Mouse (Mus musculus) cerebellum, postnatal 4 days (tissue): ENCODE measurements around the gene Pak4.

ENCODE experiments used
- DNase-seq, 2 experiments: peaks; one replicate each; pipeline ENCODE4 v3.0.0; 2022; ENCODE audit warnings: low spot score in 2 of 2, mixed read lengths in 1 of 2

Gene Pak4

DNA sequence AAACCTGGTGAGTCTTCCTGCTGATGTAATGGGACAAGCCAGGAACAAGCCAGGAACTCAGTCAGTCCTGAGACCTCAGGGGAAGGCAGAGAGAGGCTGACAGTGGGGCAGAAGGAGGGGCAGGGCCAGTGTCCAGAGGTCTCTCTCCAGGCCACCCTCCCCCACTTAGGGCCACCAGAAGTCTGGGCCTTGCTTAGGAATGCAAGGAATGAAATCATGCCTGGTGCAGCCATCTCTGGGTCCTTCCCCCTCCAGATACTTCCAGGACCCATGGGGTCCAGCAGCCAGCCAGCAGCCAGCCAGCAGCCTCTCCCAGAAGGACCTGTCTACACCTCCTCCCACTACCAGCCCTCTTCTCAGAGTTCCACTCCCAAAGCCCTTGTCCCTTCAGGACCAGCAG is 10.3 kb downstream of the Pak4 start:
- DNase-seq, result no peak

DNA sequence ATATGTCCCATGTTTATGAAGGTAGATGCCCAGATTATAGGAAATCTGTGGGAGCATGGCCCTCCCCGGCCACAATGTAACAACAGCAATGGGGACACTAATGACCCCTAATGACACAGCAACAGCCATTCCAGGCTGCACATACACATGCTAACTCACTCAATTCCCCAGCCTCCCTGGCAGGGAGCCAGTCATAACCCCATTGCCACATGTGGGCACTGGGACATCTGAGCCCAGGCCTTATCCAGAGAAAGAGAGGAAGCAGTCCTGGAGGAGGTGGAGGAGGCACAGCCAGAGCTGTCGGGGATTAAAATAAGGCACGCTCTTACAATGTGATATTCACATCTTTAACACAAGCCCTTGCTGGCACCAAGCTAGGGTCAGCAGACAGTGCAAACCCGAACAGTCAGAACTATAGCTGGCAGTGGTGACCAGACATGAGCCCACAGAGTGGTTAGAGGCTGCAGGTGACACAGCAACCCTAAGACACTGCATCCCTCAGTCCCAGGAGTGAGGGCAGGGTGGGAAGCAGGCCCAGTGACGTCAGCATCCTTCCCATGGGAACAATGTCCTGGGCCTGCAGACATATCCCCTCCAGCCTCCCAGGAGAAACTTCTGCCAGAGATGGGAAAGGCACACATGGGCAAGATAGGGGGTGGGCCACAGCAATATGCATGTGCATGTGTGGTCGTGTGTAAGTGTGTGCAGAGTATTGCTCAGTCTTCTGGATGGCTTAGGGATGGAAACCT is 11.1 kb downstream of the Pak4 start:
- DNase-seq, result no peak

DNA sequence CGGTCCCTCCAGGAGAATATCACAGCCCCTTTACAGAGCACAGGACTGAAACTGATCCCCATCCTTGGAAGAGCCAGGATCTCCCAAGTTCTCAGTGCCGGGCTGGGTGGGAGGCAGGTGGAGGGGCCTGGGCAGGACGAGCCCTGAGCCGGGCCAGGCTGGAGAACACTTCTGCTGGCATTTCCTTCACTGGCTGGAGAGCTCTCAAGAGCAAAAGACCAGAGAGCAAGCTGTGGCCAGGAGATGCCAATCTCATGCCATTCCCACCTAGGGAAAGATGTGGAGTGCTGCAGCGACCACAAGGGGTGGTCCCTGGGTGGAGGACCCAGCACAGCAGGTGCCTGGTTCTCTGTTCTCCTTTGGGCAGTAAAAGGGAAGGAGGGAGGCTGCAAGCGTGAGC is 13.0 kb downstream of the Pak4 start:
- no peak for DNase-seq

DNA sequence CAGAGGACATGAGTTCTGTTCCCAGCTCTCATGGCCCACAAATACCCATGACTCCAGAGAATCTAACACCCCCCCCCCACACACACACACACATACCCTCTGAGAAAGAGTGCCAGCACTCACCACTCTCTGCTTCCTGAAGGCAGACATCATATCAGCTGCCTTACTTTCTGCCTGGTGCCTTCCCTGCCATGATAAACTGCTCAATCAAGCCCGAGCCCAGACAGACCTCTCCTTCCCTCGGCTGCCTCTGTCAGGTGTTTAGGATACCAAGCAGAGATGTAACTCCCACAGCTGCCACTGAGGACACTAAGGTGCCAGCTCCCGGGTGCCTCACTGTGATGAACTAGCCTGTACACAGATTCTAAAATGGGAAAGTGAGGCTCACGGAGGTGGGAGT is 13.5 kb downstream of the Pak4 start:
- DNase-seq, result no peak

DNA sequence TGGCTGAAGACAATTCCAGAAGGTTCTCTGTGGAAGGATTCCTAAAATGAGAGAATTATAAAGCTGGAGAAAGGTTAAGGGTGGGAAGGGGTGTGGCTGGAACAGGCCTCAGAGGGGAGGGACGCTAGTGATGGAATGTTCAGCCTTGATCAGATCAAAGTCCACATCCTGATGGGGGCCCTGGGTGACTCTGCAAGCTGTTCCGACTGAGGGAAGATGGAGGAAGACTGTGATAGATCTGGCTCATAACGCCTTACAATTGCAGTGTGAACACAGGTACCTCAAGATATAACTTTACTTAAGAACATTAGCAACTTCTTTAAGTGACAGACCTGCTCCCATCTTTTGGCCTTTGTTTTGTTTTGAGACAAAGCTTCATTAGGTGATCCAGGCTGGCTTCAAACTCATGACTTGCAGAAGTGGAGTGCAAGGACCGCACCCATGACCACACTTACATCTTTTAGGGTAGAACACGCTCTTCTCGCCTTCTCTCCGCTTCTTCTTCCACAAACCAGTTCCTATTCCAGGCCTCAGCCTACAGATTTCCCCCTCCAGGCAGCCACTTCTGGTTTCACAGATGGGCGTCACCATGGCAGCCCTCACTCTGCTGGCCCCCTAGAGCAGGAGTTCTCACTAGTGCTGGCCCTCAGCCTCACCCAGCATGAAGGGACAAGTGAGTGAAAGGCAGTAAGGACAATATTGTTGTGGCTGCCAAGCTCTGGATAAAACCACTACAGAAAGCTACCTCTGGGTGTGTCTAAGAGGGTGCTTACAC is 14.2 kb downstream of the Pak4 start:
- DNase-seq, result no peak

DNA sequence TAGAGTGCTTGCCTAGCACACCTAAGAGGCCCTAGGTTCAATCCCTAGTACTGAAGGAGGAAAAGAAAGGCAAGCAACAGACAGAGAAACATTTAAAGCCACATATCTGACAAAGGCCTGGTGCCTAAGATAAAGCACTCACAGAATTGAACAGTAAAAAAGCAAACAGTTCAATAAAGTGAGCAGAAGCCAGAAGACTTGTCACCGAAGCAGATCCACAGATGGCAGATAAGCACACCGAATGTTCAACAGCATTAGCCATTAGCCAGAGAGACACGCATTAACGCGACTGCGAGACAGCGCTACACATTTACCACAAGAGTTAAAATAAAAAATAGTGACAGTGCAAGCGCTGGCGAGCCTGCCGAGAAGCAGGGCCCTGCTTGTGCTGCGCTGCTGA is 15.1 kb downstream of the Pak4 start:
- no peak for DNase-seq

DNA sequence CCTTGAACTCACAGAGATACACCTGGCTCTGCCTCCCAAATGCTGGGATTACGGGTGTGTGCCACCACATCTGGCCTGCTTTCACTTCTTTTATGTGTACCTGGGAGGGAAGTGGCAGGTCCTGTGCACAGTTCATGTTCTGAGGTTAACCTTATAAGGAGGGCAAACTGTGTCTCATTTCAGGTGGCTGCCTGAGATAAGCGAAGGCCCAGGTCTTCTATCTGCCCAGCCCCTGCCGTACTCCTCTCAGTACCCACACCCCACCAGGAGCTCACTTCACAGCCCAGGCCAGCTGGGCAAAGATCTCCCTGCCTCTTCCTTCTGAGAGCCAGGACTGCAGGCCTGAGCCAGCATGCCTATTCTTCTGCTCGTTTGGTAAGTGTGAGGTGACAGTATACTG is 16.3 kb downstream of the Pak4 start:
- DNase-seq, result no peak

DNA sequence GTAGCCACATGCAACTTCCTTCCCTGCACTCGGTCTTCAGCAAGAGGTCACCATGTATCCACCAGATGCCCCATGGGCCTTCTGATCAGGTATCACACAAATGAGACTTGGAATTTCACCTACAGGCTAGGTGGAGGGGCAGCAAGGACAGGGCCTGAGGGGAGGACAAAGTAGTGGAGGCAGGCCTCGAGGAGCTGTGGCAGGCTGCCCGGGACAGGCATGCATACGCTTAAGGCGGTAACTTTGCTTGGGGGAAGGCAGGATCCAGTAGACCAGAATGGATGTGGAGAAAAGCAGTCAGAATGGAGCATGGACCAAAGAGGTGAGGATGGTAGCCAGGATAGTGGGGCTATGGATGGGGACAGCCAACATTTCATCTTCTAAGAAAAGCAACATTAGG is 18.2 kb downstream of the Pak4 start:
- no peak for DNase-seq

DNA sequence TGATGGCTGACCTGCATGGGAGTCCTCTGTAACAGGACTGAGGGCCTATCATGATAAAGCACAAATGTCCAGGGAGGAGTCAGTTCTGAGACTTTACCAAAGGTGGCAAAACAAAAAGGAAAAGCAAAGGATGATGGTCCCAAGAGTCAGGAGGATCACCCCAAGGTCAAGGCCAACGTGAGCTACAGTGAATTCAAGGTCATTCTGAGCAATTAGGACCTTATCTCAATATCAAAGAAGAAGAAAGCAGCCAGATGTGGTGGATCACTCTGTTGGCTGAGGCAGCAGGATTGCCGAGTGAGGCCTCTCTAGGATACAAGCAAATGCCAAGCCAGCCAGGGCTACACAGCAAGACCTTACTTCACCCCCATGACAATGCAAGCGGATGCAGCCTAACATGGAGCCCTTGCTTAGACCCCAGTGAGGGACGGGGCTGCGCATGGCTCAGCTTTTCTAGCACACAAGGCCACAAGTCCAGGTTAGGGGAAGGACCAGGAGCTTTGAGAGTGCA is 19.4 kb downstream of the Pak4 start:
- DNase-seq, result no peak

DNA sequence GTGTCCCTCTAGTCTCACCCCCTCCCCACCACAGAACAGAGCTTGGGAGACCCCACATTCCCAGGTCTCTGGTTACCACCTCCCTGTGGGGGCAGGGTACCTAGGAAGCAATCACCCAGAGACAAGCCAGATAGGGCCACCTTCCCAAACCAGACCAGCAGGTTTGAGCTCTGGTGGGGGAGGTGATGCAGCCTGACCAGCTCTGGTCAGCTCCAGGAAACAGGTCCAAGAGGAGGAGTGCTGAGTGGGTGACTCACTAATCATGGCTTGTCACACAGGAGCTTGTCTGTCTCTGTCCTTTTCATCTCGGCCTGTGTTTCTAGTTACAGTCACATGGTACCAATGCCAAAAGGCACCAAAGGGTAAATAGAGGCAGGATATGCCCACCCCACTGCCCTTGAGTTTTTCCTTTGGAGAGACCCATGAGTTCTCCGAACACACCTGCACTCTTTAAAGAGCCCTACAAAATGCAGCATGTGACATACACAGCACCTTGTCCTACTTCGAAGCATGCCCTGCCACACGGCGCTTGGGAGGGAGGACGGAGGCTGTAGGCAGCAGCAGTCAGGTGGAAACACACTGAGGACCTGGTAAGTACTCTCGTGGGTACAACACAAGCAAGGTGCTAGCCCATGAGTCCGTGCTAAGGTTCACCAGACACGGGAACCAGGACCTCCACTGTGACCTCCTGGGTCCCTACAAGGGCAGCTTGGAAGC is 20.0 kb downstream of the Pak4 start:
- DNase-seq, result no peak

DNA sequence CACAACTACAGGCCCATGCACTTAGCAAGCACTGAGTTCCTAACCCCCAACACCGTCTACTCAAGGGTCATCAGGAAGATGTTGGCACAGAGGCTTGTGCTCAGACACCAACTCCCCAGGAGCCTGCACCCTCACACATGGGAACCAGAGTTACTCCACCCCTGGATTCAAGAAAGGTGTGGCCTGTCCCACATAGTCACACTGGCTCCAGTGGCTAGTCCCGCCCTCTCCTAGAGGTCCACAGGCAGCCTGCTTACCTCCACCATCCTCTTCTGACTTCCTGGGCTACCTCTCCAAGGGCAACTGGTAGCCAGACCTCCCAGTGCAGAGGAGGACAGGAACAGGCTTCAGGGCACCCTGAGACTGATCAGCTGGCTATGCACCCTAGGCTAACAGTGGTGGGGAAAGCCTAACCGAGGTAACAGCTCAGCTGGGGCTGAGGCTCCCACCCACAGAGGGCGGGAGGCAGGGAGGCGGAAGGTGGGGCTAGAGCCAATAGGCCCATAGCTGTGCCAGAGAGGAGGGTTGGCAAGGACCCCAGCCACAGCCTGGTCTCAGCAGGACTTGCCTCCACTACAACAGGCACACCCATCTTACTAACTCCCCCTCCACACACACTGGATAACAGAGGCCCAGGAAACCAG is 21.6 kb downstream of the Pak4 start:
- peak in 1 of 2 experiments; percentile 72 for DNase-seq

DNA sequence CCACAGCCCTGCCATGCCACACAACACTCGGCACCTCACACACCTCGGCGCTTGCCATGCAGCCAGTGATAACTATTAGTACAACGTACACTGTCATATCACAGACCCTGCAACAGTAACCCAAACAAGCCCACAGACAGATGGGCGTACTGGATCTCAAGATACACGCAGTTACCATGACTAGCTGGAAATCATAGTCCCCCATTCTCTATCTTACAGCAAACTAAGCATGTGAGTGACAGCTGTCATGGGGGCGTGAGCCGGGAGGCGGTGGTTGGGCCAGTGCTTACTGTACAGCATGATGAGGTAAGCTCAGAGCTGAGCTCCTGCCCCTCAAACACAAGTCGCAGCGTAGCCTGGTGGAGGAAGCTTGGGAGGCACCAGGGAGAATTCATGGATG is 22.4 kb downstream of the Pak4 start:
- no peak for DNase-seq

DNA sequence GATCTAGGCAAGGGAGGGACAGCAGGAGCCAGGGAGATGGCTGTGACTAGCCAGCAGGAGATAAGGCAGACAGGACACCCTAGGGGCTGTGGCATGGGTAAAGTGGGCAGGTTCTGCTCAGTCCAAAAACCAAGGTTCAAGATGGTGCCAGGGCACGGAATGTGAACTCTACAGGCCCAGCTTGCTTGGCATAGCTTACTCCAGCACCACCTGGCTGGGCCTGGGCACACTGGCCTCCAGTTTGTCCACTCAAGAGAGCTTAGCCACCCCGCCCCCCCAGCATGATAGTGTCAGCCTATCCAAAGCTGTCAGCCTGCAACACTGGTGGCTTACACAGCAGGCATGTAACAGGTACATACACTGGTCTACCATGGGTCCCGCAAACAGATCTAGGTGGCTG is 24.7 kb downstream of the Pak4 start:
- DNase-seq, result no peak

DNA sequence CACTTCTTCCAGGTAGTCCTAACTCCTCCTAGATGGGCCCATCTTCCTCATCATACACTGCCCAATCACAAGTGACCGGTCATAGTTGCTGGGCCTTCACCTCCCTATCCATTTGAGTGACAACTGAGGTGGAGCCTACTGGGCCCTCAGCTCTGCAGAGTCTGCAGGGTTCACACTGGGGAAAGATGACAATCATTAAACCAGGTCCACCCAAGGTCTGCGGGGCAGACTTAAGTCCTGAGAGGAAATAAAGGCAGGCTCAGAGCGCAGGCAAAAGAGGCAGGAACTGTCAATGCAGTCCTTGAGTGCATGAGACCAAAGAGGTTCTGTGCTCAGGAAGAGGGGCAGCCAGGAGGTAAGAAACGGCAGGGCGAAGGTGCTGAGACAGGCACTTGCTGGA is 25.3 kb downstream of the Pak4 start:
- DNase-seq, result no peak

DNA sequence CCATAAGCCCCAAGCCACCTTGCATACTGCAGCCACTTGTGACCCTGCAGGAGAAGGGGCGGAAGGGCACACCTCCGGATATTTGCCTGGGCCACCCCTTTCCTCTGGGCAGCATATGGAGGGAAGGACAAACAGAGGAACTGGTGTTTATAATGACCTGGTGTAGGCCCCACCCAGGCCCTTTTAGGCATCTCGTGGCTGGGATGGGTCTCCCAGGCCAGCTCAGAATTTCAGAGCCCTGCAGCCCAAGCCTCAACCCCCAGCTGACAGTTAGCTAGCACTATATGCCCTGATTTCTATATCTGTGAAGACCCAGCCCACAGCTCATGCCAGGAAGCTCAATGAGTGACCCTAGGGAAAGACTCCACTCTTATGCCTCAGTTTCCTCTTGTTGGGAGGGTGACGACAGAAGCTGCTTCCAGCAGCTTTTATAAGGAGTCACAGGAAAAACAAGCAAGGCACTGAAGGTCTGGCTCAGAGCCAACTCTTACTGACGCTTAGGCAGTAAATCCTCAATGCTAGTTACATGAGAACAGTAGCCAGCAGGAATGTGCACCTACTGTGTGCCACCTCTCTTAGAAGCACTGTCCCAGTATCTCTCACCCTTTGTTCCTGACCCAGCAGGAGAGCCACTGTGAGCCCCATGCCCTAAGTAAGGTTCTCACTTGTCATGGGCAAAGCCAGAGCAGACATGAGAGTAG is 26.9 kb downstream of the Pak4 start:
- no peak for DNase-seq

DNA sequence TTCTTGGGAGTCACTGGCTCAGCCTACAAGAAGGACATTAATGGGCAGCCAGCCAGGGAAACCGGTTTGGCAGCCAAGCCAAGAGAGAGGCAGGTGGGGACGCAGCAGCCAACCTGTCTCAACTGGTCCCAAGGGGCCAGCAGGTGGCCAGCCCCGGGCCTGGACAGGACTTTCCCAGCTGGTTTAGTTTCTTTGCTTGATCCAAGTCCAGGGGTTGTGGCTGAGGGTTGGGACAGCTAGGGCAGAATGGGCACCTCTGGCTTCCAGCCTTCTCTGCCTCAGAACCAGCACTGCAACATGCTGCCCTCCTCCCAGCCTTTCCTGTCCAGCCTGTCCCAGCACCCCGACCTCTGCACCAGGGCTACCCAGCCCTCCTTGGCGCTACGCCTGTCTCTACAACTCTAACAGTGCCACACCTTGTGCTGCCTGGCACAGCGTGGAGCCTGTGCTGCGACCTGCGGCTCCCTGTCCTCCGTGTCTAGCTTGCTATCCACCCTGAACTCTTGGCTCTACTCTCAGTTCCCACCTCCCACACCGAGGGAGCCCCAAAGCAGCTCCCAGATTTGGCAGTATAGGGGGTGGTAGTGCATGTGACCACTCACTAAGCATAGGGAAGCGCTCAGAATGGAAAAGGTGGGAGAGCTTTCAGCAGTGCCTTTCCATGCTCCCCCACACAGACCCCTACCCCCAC is 27.5 kb downstream of the Pak4 start:
- peak in 1 of 2 experiments; percentile 60 for DNase-seq

DNA sequence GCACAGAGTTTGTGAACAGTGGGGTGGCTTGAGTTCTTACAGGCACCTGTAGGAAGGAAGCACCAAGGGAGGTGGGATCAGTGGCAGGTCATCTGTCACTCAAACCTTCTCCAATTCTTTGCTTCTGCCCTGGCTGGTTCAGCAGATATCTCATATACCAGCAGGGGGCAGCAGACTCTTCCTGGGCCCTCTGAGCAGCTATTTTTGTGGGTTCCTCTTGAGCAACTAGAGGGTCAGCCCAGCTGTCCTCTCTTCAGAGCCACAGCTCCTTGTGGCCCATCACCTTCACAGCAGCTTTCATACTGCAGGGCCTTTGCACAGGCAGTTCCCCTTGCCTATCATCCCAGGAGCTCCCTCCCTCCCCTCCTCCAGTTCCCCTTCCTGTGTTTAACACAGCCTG is 29.7 kb downstream of the Pak4 start:
- DNase-seq, result peak in 1 of 2 experiments; percentile 55

DNA sequence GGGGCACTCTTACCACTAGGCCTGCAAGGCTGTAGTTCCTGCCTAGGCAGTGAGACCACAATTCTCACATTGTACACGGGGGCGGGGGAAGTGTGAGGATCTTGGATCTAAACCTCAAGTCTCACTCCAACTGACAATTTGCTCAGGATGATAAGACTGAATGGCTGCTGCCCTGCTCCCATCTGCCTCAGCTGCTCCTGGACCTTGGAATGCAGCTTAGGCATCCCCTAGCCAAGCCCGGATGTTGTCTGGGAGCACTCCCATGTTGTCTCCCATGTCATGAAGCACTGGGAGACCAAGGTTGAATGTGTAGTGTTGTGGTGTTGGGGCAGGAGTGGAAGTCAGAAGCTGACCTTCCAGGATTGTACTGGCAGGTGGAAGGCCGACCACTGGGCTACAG is 30.4 kb downstream of the Pak4 start:
- DNase-seq, result no peak

DNA sequence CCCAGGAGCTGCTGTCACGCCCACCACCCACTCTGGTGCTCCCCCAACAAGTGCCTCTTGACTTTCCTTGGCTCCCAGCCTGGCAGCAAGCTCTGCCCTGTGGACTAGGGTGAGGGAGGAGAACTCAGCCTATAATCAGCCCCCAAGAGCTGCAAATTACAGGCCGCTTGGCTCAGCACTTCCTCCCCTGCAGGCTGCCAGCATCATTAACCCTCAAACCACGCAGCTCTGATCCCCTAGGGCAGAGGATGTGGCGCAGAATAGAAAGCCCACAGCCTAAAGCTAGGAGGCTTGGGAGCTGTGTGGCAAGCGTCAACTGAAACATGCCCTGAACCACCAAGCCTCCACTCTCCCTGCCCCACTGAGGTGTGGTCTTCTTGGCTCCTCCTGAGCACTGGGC is 32.6 kb downstream of the Pak4 start:
- no peak for DNase-seq

DNA sequence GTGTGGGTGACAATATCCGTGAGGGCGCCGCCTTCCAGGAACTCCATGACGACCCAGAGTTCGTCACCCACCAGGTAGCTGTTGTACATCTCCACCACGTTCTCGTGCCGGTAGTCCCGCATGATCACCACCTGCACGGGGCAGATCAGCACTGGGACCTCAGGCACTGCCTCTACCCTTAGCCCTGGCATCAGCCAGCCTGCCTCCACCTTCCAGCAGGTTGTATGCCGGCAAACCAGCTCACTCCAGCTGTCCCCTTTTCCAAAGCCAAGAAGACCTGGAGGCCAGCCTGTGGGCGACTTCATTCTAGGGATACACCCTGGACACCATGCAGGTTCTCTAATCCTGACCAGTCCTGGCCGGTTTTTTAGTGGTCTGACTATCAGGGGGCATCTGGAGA is 35.0 kb downstream of the Pak4 start:
- no peak for DNase-seq

DNA sequence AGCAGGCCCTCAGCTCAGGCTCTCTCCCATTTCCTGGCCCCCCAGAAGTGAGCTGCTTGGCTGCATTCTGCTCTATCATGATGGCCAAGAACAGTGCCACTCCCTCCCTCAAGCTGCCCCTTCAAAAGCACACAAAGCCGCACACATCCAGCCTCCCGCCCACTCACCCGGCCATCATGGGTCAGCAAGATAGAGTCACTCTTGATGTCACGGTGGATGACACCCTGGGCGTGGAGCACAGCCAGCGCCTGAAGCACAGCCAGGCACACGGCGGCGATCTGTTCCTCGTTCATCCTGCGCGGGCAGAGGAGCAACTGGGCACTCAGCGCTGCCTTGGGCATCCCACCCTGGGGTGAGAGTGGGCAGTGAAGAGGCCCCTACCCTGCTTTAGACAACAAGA is 35.6 kb downstream of the Pak4 start:
- no peak for DNase-seq
